Mouse (Mus musculus) cerebellum, adult 2 months (tissue): ENCODE data around the gene Asgr1.

ENCODE experiments used
- CTCF ChIP-seq: fragments of 200-500 bp; IDR thresholded peaks from 2 replicates; pipeline ENCODE4 v1.5.1; 2011; ENCODE audit warnings: low read depth, mild to moderate bottlenecking, control low read depth, low read length, moderate library complexity, borderline replicate concordance; ENCODE audit not compliant: insufficient read depth
- POLR2A ChIP-seq: fragments of 200-500 bp; IDR thresholded peaks from 2 replicates; pipeline ENCODE4 v1.6.1; 2011; ENCODE audit warnings: low read length, control low read depth, borderline replicate concordance; ENCODE audit not compliant: insufficient read depth

GRCm38 (mm10) chr11:70017199-70017767 lies 36.6 kb upstream of the Asgr1 start:
- TF ChIP-seq CTCF (no peak), POLR2A (no peak)
